Mouse (Mus musculus) neural tube, embryonic 11.5 days (tissue): ENCODE data around the gene Abo. TPM values are rescaled to one million over a fixed set of nuclear protein-coding genes. Genes with fewer than 3 reads are reported as not detected.

Experiments used
- ATAC-seq: fragments of 200-750 bp; cut with Nextera tagmentation; 2 replicates; pipeline ENCODE4 v1.8.0; 2017; ENCODE audit warnings: moderate number of reproducible peaks, mild to moderate bottlenecking, moderate TSS enrichment, moderate library complexity; ENCODE audit not compliant: insufficient read depth, low FRiP score, low TSS enrichment
- DNase-seq: peaks from one replicate; pipeline ENCODE4 v3.0.0-alpha.2; 2015; ENCODE audit warnings: low spot score
- H3K27ac ChIP-seq: fragments of 300-500 bp; sonication (generic); 2 replicates; pipeline ENCODE4 v1.5.1; 2014; ENCODE audit warnings: low read depth, mild to moderate bottlenecking, low read length
- H3K27me3 ChIP-seq: fragments of 300-500 bp; sonication (generic); 2 replicates; pipeline ENCODE4 v1.6.1; 2014; ENCODE audit warnings: mild to moderate bottlenecking, low read length, mixed read lengths; ENCODE audit not compliant: control insufficient read depth, insufficient read depth
- H3K36me3 ChIP-seq: fragments of 300-500 bp; sonication (generic); 2 replicates; pipeline ENCODE4 v1.6.1; 2014; ENCODE audit warnings: mild to moderate bottlenecking, low read length, moderate library complexity, mixed read lengths; ENCODE audit not compliant: control insufficient read depth, insufficient read depth
- H3K4me1 ChIP-seq: fragments of 300-500 bp; sonication (generic); 2 replicates; pipeline ENCODE4 v1.6.1; 2014; ENCODE audit warnings: low read length, mixed read lengths; ENCODE audit not compliant: control insufficient read depth, insufficient read depth
- H3K4me2 ChIP-seq: fragments of 300-500 bp; sonication (generic); 2 replicates; pipeline ENCODE4 v1.6.1; 2014; ENCODE audit warnings: low read depth, mild to moderate bottlenecking, moderate library complexity
- H3K4me3 ChIP-seq: fragments of 300-500 bp; sonication (generic); 2 replicates; pipeline ENCODE4 v1.5.1; 2014; ENCODE audit warnings: low read depth, low read length
- H3K9ac ChIP-seq: fragments of 300-500 bp; sonication (generic); 2 replicates; pipeline ENCODE4 v1.6.1; 2014; ENCODE audit warnings: mild to moderate bottlenecking, low read length
- H3K9me3 ChIP-seq: fragments of 300-500 bp; sonication (generic); 2 replicates; pipeline ENCODE4 v1.6.1; 2016; ENCODE audit warnings: low read length; ENCODE audit not compliant: control insufficient read depth
- WGBS: fragments of 180-500 bp; shearing (Covaris S2); extraction: QIAGEN DNeasy Blood & Tissue Kit; methylation state at CpG from one replicate; pipeline ENCODE4 v1.1.7; 2014; 5-methylcytosine and 5-hydroxymethylcytosine counted together
- polyA plus RNA-seq: library from polyadenylated mRNA; unstranded; fragments of >200 nt; fragmentation: Nextera tagmentation; extraction: Ambion mirVana; gene quantifications from 2 replicates; pipeline ENCODE4 v1.2.1, GENCODE M21; 2014

Abo gene
- polyA plus RNA-seq = not detected in 2 replicates

DNA sequence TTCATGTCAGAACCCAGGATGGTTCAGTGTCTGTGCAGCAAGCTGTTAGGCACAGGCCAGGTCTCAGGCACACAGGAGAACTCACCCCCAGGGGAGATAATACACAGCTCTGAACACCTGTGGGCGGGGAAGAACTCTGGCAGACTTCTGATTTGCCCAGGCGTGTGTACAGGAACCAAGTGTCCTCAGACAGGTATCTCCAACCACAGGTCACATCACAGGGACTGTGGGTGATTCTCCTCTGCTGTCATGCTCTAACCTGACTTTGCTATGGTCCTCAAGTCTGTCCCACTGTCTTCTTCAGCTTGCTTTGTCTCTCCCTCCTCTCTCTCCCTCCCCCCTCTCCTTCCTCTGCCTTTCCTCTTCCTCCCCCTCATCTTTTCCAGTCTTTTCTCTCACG, at the start of gene Abo:
Gene Abo (minus strand): TSS at position 101 of the 400 bp plus-strand sequence.
- no peaks in the 10 kb centered on the region for H3K9me3 ChIP-seq
- no peaks in the 10 kb centered on the region for H3K27me3 ChIP-seq
- H3K4me2 ChIP-seq = no peak within 1 kb of the TSS
- WGBS = 73% methylated on average over 3 of the region's 3 CpGs
- no peaks in the 10 kb centered on the region for H3K36me3 ChIP-seq
- no peak within 1 kb of the TSS for H3K9ac ChIP-seq
- H3K27ac ChIP-seq = no peak within 1 kb of the TSS
- DNase-seq (no peak), ATAC-seq (no peak)
- H3K4me1 ChIP-seq = no peaks in the 10 kb centered on the region
- H3K4me3 ChIP-seq = no peak within 1 kb of the TSS

DNA sequence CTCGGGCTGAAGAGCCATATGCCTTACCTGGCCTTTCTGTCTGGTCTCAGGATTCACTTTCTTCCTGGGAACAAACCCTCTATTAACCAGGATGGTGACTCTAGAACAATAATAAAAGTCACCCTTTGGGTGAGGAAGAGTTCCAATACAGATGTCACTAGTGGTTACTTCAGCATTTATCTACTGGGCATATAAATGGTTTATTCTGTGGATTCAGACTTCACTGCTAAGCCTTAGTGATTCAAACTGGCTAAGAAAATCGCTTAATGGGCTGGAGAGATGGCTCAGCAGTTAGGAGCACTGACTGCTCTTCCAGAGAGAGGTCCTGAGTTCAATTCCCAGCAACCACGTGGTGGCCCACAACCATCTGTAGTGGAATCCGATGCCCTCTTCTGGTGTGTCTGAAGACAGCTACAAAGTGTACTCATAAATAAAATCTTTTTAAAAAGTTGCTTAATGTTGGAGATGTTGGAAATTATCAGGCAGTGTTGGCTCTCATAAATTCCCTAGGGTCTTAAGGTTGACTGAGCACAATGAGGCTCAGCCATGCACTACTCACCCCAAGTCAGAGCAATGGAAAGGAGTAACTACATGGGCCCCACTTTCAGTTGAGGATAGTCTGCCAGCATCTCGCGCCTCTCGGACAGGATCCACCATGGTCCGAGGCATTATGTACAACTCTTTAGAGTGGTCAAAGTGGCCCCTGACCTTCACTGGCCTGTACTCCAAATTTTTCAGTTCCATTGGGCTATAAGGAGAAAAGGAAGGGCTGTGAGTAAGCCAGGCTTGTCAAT, 49.6 kb upstream of the Abo start:
- peaks cover 37% of the 10 kb centered on the region for H3K4me1 ChIP-seq
- DNase-seq (no peak), ATAC-seq (no peak)
- H3K9ac ChIP-seq = no peak overlapping the region
- H3K27ac ChIP-seq = no peak overlapping the region
- H3K9me3 ChIP-seq = no peaks in the 10 kb centered on the region
- peaks cover 20% of the 10 kb centered on the region for H3K36me3 ChIP-seq
- no peaks in the 10 kb centered on the region for H3K27me3 ChIP-seq
- no peak overlapping the region for H3K4me2 ChIP-seq
- no peak overlapping the region for H3K4me3 ChIP-seq
- 64% methylated on average over 8 of the region's 8 CpGs for WGBS

DNA sequence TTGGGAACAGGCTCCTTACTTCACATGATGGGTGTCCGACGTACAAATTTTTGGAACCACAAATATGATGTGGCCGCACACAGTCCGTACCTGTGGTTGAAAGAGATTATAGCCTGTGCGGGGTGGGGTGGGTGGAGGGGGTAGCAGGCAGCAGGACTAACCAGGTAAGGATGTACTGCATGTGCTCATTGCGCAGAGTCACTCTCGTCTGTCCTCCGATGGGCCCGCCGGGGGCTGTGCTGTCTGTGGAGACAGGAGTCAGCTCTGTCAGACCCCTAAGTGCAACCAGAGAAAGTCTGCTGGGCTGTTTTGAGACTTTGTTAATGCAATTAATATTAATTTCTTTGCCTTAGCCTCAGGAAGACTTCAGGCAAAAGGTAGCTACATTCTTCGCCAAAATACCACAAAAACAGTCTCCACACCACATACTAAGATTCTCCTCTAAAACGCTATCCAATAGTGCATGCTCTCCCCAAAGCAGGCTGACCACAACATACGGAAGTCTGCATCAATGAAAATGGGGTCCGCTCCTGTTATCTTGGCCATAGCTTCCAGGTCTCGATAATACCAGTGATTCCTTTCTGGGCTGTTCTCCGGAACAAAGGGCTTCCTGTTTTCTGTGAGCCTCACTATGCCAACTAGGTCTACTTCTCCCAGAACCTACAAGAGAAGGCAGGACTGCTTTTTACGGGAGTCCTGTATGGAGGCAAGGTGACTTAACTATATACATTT, 48.8 kb upstream of the Abo start:
- H3K9ac ChIP-seq = no peak overlapping the region
- ATAC-seq = no peak
- 88% methylated on average over 17 of the region's 17 CpGs for WGBS
- H3K4me1 ChIP-seq = peaks cover 43% of the 10 kb centered on the region
- no peak for DNase-seq
- H3K9me3 ChIP-seq = no peaks in the 10 kb centered on the region
- no peak overlapping the region for H3K4me3 ChIP-seq
- no peak overlapping the region for H3K27ac ChIP-seq
- peaks cover 14% of the 10 kb centered on the region for H3K36me3 ChIP-seq
- no peak overlapping the region for H3K4me2 ChIP-seq
- no peaks in the 10 kb centered on the region for H3K27me3 ChIP-seq

DNA sequence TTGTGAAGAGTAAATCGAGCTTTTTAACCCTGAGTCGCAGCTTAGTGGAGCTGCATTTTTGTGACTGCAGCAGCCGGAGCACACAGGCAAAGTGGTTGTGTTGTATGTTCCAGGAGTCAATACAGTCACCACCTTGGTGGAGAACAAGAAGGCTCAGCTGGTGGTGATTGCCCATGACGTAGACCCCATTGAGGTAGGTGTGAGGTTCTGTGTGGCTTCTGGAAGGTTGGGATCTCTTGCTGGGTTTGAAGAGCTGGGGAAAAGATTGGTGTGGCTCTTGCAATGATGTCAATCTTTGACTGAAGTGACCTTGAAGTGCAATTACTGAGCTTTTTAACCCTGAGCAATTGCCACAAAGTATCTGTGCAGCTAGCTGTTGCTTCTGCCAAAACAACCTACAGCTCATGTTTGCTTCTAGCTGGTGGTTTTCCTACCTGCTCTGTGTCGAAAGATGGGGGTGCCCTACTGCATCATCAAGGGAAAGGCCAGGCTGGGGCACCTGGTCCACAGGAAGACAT, 47.5 kb upstream of the Abo start:
- H3K27me3 ChIP-seq = no peaks in the 10 kb centered on the region
- H3K36me3 ChIP-seq = peaks cover 18% of the 10 kb centered on the region
- H3K27ac ChIP-seq = no peak overlapping the region
- ATAC-seq (no peak), DNase-seq (no peak)
- H3K4me3 ChIP-seq = peak overlapping the region; percentile 94
- H3K9ac ChIP-seq = peak overlapping the region; percentile 95; the same call in 1 of the 2 replicates
- no peaks in the 10 kb centered on the region for H3K9me3 ChIP-seq
- peak overlapping the region; percentile 99 for H3K4me2 ChIP-seq
- peaks cover 35% of the 10 kb centered on the region for H3K4me1 ChIP-seq
- WGBS = 74% methylated on average over 5 of the region's 5 CpGs

GRCm38 (mm10) chr2:26910994-26911765, 46.4 kb upstream of the Abo start:
- DNase-seq (peak; percentile 81), ATAC-seq (peak; percentile 54; the same call in 1 of the 2 replicates)
- Histone ChIP-seq H3K9me3 (no peaks in the 10 kb centered on the region), H3K27ac (peak overlapping the region; percentile 89), H3K4me1 (peaks cover 28% of the 10 kb centered on the region), H3K27me3 (no peaks in the 10 kb centered on the region), H3K36me3 (peaks cover 24% of the 10 kb centered on the region), H3K4me3 (peak overlapping the region; percentile 94), H3K4me2 (peak overlapping the region; percentile 99), H3K9ac (peak overlapping the region; percentile 95)
- WGBS = under 1% methylated on average over 32 of the region's 37 CpGs

DNA sequence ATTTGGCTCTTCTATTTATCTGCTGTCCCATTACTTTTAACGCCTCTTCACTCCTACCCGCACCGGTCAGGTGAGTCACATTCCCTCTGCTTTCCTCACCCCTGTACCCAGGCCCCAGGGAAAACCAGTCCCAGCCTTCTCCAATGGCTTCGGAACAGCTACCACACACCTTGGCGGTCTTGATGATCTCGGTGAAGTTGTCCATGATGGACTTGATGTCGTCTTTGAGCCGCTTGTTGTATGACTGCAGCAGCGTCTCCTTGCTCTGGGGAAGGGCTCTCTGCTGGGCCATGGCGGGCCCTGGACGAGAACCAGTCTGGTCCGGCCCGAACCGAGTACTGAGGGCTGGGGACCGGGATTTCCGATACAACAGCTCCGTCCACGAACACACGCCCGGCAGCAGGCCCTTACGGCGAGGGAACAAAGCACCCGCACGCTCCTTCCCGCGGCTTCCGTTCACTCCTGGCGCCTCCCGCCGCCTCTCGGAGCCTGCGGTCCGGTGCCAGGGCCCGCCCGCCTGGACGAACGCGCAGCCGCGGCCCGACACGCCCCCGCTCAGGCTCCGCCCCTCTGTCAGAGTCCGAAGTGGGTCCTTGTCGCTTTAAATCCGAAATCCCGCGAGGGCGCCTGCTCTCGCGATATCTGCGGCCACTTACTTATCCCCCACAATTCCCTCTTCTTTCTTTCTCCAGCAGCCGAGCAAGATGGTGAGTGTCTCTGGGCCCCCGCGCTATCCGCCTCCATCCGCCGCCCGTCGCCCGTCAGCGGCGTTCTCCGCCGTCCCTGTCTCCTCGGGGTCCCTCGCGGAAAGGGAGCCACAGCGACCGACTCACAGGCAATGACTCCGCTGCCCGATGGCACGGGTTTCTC, 45.6 kb upstream of the Abo start, which contains the start of the genes Med22 and Rpl7a:
Gene Med22 (minus strand): TSS at position 554 of the 870 bp plus-strand sequence.
Gene Rpl7a (plus strand): TSS at position 641 of the 870 bp plus-strand sequence.
- Histone ChIP-seq H3K4me3 (peak within 1 kb of the TSS; percentile 94), H3K4me2 (peak within 1 kb of the TSS; percentile 99), H3K9me3 (no peaks in the 10 kb centered on the region), H3K36me3 (peaks cover 30% of the 10 kb centered on the region), H3K9ac (peak within 1 kb of the TSS; percentile 95), H3K4me1 (peaks cover 23% of the 10 kb centered on the region), H3K27ac (peak within 1 kb of the TSS; percentile 89), H3K27me3 (no peaks in the 10 kb centered on the region)
- ATAC-seq (peak; percentile 81), DNase-seq (peak; percentile 99)
- WGBS = 0% methylated on average over 70 of the region's 74 CpGs

DNA sequence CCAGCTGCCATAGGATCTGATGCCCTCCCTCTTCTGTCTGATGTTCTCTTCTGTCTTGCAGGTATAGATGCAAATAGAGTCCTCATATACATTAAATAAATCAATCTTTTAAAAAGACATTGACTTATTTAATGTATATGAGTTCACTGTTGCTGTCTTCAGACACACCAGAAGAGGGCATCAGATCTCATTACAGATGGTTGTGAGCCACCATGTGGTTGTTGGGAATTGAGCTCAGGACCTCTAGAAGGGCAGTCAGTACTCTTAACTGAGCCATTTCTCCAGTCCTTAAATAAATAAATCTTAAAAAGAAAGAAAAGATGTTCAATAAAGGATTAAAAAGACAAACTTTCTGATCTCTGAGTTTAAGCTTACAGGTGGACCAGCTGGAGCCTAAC, 44.6 kb upstream of the Abo start:
- Histone ChIP-seq H3K36me3 (peaks cover 30% of the 10 kb centered on the region), H3K4me2 (peak overlapping the region; percentile 55), H3K4me3 (peak overlapping the region; percentile 94), H3K9ac (peak overlapping the region; percentile 75), H3K27me3 (no peaks in the 10 kb centered on the region), H3K27ac (no peak overlapping the region), H3K4me1 (peaks cover 23% of the 10 kb centered on the region), H3K9me3 (no peaks in the 10 kb centered on the region)
- DNase-seq (no peak), ATAC-seq (no peak)
